Mouse (Mus musculus): ENCODE measurements around the gene Pmpcb.
"Not testable (repeated sequence)": the region's sequence is repeated elsewhere in the genome, so short reads cannot be mapped to it uniquely, and the experiment has no call there.

Pmpcb gene

GRCm38 (mm10) chr5:21736956-21737585, at the start of gene Pmpcb:
TSS of gene Pmpcb (plus strand) at chr5:21737141.
- DNase-seq = peak; percentile 94

GRCm38 (mm10) chr5:21692230-21692629, 44.7 kb upstream of the Pmpcb start:
- no peak for DNase-seq

- DNase-seq = no peak
Observed at GRCm38 (mm10) chr5:21693372-21693870, 43.5 kb upstream of the Pmpcb start.

GRCm38 (mm10) chr5:21694854-21695490, 42.0 kb upstream of the Pmpcb start:
- DNase-seq = no peak

GRCm38 (mm10) chr5:21699555-21699954, 37.4 kb upstream of the Pmpcb start:
- not testable (repeated sequence) for DNase-seq

GRCm38 (mm10) chr5:21700272-21700821, 36.6 kb upstream of the Pmpcb start:
- DNase-seq = no peak

GRCm38 (mm10) chr5:21700934-21701333, 36.0 kb upstream of the Pmpcb start:
- no peak for DNase-seq

GRCm38 (mm10) chr5:21701351-21702008, 35.5 kb upstream of the Pmpcb start, which contains the start of gene Napepld:
TSS of gene Napepld (minus strand) at chr5:21701396.
- peak; percentile 98 for DNase-seq

- no peak for DNase-seq
Observed at GRCm38 (mm10) chr5:21702009-21702364, 35.0 kb upstream of the Pmpcb start.

- DNase-seq = no peak
Observed at GRCm38 (mm10) chr5:21702873-21703475, 34.0 kb upstream of the Pmpcb start.

GRCm38 (mm10) chr5:21703708-21704107, 33.2 kb upstream of the Pmpcb start:
- DNase-seq = no peak

- no peak for DNase-seq
Observed at GRCm38 (mm10) chr5:21706546-21706945, 30.4 kb upstream of the Pmpcb start.

GRCm38 (mm10) chr5:21708011-21708410, 28.9 kb upstream of the Pmpcb start:
- not testable (repeated sequence) for DNase-seq

- DNase-seq = no peak
Observed at GRCm38 (mm10) chr5:21712127-21712715, 24.7 kb upstream of the Pmpcb start.

- no peak for DNase-seq
Observed at GRCm38 (mm10) chr5:21714447-21714846, 22.5 kb upstream of the Pmpcb start.

- DNase-seq = no peak
Observed at GRCm38 (mm10) chr5:21717165-21717715, 19.7 kb upstream of the Pmpcb start.

GRCm38 (mm10) chr5:21718546-21718945, 18.4 kb upstream of the Pmpcb start:
- no peak for DNase-seq

GRCm38 (mm10) chr5:21719209-21719608, 17.7 kb upstream of the Pmpcb start:
- no peak for DNase-seq

- peak; percentile 37 for DNase-seq
Observed at GRCm38 (mm10) chr5:21724427-21724826, 12.5 kb upstream of the Pmpcb start.

- peak; percentile 44 for DNase-seq
Observed at GRCm38 (mm10) chr5:21724872-21725271, 12.1 kb upstream of the Pmpcb start.

GRCm38 (mm10) chr5:21729107-21729506, 7.8 kb upstream of the Pmpcb start:
- no peak for DNase-seq

GRCm38 (mm10) chr5:21732177-21732911, 4.6 kb upstream of the Pmpcb start:
- DNase-seq = peak; percentile 74

All from retina, postnatal 1 day (tissue).